Mouse (Mus musculus) midbrain, embryonic 14.5 days (tissue): ENCODE data around the gene Ptx3. TPM values are rescaled to one million over a fixed set of nuclear protein-coding genes. Genes with fewer than 3 reads are reported as not detected.

ENCODE experiments used
- polyA plus RNA-seq: library from polyadenylated mRNA; unstranded; fragments of >200 nt; fragmentation: Nextera tagmentation; extraction: Ambion mirVana; gene quantifications from 2 replicates; pipeline ENCODE4 v1.2.1, GENCODE M21; 2014

The Ptx3 gene
- polyA plus RNA-seq, 1 experiment from 2014 or later: 9.0 TPM

Other genes with a start within 250 kb of the Ptx3 start
- gene Veph1, start 76.9 kb downstream of the Ptx3 start, polyA plus RNA-seq: 6.3 and 10.6 TPM in 2 replicates